Mouse (Mus musculus): ENCODE measurements around the gene Ppp1r15b. TPM values are rescaled to one million over a fixed set of nuclear protein-coding genes. Genes with fewer than 3 reads are reported as not detected.

Ppp1r15b gene
- polyA plus RNA-seq (2017; shearing (Covaris generic)): 10 to 100 TPM; 21.7 to 22.4 TPM

DNA sequence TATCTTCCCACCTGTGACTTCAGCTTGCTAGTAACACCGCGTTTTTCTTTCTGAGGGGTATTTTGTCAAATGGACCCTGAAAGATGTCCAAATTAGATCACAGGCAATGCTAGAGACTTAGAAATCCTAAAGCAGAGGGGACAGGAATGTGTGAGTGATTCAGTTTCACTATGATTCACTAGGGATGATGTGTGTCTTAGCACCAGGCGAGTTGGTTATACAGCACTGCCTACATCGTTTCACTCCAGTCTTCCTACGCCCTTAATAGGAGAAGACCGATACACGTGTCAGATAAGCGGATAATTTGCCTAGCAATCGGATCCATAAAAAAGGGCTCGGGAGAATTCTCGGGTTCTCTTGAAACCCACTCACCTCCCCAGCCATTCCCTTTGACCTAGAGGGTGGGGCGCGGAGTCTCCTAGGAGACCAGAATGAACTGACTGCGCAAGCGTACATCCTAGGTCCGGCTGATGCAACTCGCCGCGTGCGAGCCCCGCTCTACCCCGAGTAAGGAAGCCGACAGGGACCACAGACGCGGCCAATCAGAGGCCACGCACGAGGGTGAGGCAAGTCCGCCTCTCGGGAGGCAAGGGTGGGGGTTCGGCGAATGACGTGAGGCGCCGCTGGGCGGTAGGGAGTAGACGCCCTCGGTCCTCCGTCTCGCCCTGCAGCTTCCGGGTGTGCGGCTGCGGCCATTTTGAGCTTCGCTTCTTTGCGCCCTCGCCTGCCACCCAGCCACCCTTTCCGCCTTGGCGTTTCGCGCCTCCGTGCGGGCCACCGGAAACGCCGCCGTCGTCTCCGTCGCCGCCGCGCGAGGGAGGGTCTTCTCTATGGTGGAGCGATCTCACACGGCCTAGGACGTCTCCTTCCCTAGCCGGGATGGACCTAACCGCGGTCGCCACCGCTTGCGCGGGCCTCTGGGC is at the start of gene Ppp1r15b:
Gene Ppp1r15b, plus strand, starts transcription at position 506 of the 923 bp plus-strand sequence.
- peak; percentile 95 for ATAC-seq

DNA sequence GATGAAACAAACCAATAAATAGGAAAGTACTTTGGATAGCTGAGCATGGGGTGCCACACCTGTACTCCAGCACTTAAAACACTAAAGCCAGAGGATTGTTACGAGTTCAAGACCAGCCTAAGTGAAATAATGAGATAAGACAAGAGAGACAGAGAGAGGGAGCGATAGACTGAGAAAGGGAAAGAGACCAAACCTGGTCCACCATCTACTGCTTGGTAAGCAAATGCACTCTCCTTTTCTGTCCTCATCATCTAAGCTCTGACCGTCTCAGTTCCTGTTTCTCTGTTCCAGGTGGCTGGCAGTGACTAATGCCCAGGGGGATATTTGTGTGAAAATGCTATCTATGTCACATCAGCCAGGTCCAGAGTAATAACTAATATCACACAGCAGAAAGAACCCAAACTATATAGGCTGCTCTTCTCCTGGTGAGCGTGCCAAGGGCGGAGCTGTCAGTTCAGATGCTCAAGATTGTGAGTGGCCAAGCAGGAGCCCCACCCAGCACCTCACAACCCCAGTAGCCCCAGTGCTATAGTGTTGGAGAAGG is 47.9 kb upstream of the Ppp1r15b start:
- no peak for ATAC-seq

GRCm38 (mm10) chr1:133083942-133084625 is 46.9 kb upstream of the Ppp1r15b start:
- no peak for ATAC-seq

- ATAC-seq: no peak
Measured at GRCm38 (mm10) chr1:133084708-133085416, 46.1 kb upstream of the Ppp1r15b start.

DNA sequence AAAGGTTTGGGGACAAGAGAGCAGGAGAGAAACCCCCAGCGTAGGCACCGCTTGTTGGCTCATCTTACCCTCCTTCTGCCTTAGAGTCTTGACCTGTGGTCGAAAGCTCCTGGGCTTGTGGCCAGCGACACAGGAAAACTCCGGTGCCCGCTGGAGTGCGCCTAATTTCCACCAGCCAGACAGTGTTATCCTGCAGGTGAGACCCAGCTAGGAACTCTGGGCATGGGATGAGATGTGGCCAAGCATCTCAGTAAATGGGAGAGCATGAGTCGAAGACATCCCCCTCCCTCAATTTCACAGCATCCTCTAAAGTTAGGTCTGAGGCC is 45.6 kb upstream of the Ppp1r15b start:
- no peak for ATAC-seq

DNA sequence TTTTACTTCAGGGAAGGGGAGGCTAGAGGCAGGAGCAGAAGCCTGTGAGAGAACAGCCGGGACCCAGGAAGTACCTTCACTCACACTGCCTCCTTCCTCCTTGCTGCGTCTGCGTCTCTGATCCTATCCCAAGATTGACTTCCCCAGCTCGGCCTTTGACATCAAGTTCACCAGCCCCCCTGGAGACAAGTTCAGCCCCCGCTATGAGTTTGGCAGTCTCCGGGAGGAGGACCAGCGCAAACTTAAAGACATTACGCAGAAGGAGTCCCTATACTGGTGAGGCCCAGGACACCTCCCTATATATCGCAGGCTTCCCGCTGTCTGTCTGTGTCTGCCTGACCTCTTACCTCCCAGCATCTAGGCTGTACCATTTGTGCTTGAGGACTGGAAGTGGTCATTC is 44.1 kb upstream of the Ppp1r15b start:
- ATAC-seq: no peak

DNA sequence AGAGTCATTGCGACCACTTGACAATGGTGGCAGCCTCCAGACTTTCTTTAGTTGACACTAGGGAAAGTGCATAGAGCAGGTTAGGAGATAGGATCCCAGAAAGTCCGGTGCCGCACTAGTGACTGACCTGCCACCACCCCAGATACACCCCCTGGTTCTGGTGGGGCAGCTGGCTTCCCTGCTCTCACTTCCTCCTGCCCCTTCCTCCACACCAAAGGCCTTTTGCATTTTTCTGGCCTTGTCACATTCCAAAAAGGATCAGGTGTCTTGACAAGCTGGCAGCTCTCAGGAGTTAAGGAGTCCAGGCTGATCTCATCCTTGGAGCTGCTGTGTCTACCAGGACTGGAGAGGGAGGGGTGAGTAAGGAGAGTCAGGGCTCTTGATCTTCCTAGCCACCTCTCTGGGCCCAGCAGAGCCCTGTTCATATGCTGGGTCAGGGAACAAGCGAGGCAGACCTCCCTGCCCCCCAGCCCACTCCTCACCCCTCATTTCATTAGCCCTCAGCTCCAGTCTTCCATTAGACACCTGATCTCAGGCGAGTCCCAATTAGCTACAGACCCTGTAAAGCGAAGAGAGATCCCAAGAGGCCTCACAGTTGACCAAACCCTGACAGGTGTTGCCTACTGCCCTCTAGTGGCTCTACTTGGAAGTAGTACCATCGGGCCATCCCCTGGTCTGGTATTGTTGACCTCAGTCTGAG is 43.6 kb upstream of the Ppp1r15b start:
- peak; percentile 69 for ATAC-seq

- no peak for ATAC-seq
Measured at GRCm38 (mm10) chr1:133088196-133088595, 42.7 kb upstream of the Ppp1r15b start.

DNA sequence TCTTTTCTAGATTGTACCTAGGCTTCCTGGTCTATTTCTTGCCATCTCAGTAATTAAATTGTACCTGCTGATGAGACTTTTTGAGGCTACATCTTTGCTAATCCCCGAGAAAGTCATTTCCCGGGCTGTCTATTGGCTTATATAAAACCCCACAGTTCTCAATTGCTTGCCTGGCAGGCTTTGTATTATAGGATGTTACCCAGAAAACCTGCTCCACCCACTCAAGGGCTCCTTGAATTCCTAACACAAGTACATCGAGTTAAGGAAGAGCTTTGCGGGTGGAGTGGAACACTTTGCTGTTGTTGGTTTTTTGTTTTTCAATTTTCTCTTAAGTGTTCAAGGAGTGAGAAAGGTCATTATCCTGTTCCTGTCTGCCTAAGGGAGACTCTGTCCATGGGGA is 41.5 kb upstream of the Ppp1r15b start:
- no peak for ATAC-seq

GRCm38 (mm10) chr1:133090641-133091040 is 40.3 kb upstream of the Ppp1r15b start:
- ATAC-seq: no peak

GRCm38 (mm10) chr1:133091483-133091882 is 39.5 kb upstream of the Ppp1r15b start:
- no peak for ATAC-seq

DNA sequence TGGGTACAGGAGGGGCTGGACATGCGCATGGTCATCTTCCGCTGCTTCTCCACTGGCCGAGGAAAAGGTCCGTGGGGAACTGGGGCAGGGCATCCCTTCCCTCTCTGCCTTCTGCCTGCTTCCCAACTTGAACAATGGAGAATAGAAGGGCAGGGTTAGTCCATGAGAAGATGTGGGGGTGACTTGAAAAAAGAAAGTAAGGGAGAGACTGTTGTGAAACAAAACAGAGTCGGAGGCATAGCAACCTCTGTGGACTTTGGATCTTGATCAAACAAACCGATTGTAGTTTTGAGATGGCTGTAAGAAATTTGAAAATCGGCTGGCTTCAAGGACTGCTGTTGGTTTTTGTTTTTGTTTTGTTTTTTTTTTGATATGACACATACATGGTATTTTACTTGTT is 37.2 kb upstream of the Ppp1r15b start:
- ATAC-seq: no peak

GRCm38 (mm10) chr1:133100980-133101798 is 29.8 kb upstream of the Ppp1r15b start:
- peak; percentile 65 for ATAC-seq

- ATAC-seq: no peak
Measured at GRCm38 (mm10) chr1:133102108-133102507, 28.8 kb upstream of the Ppp1r15b start.

DNA sequence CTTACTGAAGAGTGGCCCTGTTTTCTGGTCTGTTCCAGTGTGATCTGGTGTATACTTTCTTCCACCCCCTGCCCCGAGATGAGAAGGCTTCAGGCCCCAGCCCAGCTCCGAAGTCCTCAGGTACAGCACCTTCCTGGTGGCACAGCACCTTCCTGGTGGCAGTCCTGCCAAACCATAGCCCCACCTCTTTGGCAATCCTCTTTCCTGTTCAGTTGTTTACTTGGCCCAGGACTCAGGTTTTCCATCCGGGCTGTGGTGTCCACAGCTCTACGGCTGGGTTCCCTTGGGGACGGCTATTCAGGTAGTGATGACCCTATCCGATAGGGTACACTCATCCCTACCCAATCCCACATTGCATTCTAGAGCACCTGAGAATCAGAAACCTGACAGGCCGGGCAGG is 27.6 kb upstream of the Ppp1r15b start:
- no peak for ATAC-seq

GRCm38 (mm10) chr1:133103871-133104270 is 27.1 kb upstream of the Ppp1r15b start:
- ATAC-seq: no peak

GRCm38 (mm10) chr1:133116108-133116507 is 14.8 kb upstream of the Ppp1r15b start:
- no peak for ATAC-seq

GRCm38 (mm10) chr1:133118127-133118526 is 12.8 kb upstream of the Ppp1r15b start:
- ATAC-seq: no peak

DNA sequence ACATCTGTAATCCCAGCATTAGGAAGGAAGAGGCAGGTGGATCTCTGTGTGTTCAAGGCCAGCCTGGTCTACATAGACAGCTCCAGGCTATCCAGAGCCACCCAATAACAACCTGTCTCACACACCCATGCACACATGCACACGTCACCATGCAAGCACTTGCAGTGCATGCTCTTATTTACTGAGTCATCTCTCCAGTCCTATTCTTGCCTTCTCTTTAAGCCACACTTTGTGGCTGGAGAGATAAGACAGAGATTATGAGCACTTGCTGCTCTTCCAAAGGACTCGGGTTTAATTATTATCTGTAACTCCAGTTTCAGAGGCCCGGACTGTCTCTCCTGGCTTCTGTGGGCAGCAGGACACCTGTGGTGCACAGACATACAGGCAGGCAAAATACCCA is 12.1 kb upstream of the Ppp1r15b start:
- ATAC-seq: no peak

GRCm38 (mm10) chr1:133119931-133120712 is 10.8 kb upstream of the Ppp1r15b start:
- no peak for ATAC-seq

DNA sequence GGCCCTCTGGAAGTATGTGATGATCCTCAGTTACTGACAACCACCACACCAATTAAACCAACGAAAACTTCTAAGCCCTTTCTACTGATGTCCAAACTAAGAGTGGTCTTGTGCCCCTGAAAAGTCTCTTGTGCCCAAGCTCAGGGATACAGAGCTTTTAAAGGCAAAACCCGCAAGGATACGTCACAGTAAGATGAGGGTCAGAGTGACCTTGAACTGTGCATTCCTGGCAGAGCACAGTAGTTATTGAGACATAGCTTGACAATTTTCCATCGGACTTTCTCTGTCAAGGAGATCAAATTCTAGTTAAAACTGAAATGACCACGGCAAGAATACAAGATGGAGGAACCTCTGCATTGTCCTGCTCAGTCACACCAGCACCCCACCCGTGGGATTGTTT is 9.7 kb upstream of the Ppp1r15b start:
- ATAC-seq: no peak
